Mouse (Mus musculus) left cerebral cortex, adult 8-10 months (tissue): ENCODE data around the gene Vmn2r100. TPM values are rescaled to one million over a fixed set of nuclear protein-coding genes. Genes with fewer than 3 reads are reported as not detected.

Experiments used
- DNase-seq, 2 experiments: peaks; one replicate each; pipeline ENCODE4 v3.0.0; 2022; ENCODE audit warnings: low spot score in 2 of 2
- total RNA-seq, 4 experiments: library from RNA; stranded (reverse); gene quantifications; 2 replicates each; pipeline ENCODE4 v1.2.4; 2022

Gene Vmn2r100
- total RNA-seq, result not detected

DNA sequence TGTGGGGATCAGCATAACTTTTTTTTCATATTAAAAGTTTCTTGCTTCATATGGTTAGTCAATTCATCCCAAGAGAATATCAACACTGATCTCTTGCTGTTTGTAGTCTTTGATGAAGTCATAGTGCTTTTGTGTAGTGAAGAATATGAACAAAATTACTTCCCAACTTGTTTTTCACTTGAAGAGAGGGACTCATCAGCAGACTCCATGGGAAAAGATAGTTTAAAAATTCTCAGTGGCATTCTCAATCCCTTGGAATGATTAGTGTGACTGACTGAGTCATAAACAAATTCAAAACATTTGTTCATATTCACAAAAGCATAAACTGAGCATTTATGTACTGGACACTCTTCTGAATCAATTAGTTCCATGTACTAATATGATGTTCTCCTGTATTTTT is at the start of gene Vmn2r100:
Gene Vmn2r100 (plus strand): TSS at position 301 of the 400 bp plus-strand sequence.
- no peak for DNase-seq

- no peak for DNase-seq
Measured at GRCm38 (mm10) chr17:19482866-19483265, 21.7 kb upstream of the Vmn2r100 start.

GRCm38 (mm10) chr17:19576927-19577326 is 72.4 kb downstream of the Vmn2r100 start, which contains the start of gene Vmn2r101:
Gene Vmn2r101, plus strand, starts transcription at chr17:19577227.
- DNase-seq, result no peak

Other genes with a start within 250 kb of the Vmn2r100 start
- gene Vmn2r99, start 142.8 kb upstream of the Vmn2r100 start, total RNA-seq, result not detected
- not detected for gene Vmn2r101, start 72.5 kb downstream of the Vmn2r100 start, total RNA-seq
- not detected for gene Vmn2r102, start 155.6 kb downstream of the Vmn2r100 start, total RNA-seq